Comparison of ENCODE assay signal across 25 mouse cellular contexts in the genomic region with DNA sequence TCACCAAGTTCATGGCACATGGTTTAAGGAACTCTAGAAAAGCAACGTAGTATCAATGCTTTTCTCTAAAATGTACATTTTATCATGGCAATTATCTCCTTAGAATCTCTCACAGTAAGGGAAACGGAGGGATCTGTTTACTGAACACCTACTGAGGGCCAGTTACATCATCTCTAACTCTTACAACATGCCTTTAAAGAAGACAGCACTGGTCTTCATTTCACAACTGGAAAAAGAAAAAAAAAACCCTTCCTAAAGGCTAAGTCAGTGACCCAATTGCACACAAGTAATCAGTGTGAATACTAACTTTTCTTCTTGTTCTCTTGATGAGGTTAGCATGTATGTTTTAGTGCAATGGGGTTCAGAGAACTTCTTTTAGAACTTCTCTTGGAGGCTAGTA.
"Had no signal": no experiment of that assay in that cellular context is flagged by ENCODE, and none has a peak within 500 bp of the region (broad histone marks: within the 10 kb centered on the region; RNA-seq: fewer than 3 reads in every experiment).

No protein-coding gene starts in this region.

- H3K4me3 ChIP-seq: gastrocnemius, adult 2 months; heart, embryonic 10.5 days; heart, embryonic 12.5 days; hindbrain, embryonic 10.5 days; hindbrain, embryonic 12.5 days; intestine, embryonic 15.5 days; layer of hippocampus, adult 2 months; left cerebral cortex, adult 2 months; limb, embryonic 10.5 days; limb, embryonic 12.5 days had no signal

- DNase-seq: gastrocnemius, adult 2 months; gastrocnemius, postnatal 10 days; gastrocnemius, postnatal 36 days; heart, adult 18-20 months; heart, postnatal 10 days; heart, postnatal 4 days; kidney, adult 18-20 months; kidney, adult 8-10 months; kidney, postnatal 10 days; kidney, postnatal 25 days; kidney, postnatal 4 days; liver had no signal

- ATAC-seq: hindbrain, embryonic 16.5 days; inflammation-experienced regulatory T-cells, adult 6 months; intestine, embryonic 15.5 days; intestine, postnatal 0 days had no signal

- H3K4me1 ChIP-seq: heart, embryonic 10.5 days; heart, embryonic 12.5 days; hindbrain, embryonic 10.5 days; intestine, embryonic 15.5 days; limb, embryonic 10.5 days; limb, embryonic 12.5 days had no signal

- H3K27ac ChIP-seq: gastrocnemius, adult 2 months; heart, embryonic 10.5 days; hindbrain, embryonic 10.5 days; hindbrain, embryonic 12.5 days; hindbrain, embryonic 14.5 days; intestine, embryonic 15.5 days; layer of hippocampus, adult 2 months; left cerebral cortex, adult 2 months; limb, embryonic 10.5 days; limb, embryonic 12.5 days had no signal
